Mouse (Mus musculus): ENCODE data around the gene Amotl1. TPM values are rescaled to one million over a fixed set of nuclear protein-coding genes. Genes with fewer than 3 reads are reported as not detected.
A peak's percentile ranks its signal among the peaks of the same experiment; 100 is the strongest.

Amotl1 gene
- polyA plus RNA-seq, 1 experiment from 2014 or later, result 16.1 TPM

DNA sequence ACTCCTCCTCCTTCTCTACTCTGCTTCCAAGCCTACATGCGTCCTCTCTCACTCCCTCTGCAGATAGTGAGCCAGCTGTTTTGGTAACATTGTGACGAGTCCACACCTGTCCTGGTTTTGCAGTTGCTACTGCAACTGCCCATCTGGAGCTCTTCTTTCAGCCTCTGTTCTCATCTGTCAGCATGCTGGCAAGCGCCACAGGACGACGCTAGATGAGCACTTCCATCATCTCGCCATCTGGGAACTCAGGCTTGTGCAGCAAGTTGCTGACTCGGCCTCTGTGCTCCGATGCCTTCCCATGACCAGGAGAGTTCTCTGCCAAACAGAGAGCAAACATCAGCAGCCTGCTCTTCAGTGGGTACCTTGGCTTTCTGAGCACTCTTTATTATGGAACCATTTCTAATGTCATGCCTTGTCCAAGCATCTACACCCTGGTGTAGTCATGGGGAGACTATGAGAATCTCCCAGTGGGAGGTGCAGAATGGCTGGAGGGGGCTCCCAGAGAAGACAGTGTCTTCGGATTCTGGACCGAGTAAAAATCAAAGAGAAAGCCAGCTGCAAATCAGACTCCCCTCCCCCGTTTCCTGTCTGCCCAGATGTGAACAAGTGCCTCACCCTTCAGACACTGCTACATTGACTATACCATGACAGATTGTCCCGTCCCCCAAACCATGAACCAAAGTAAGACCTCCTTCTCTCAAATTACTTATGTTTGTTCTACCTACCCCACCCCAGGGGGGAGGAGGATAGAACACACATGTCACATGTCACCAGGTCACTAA lies 97.1 kb downstream of the Amotl1 start:
- WGBS, result 56% methylated on average over 12 of the region's 12 CpGs
- Histone ChIP-seq H3K4me2 (no peak overlapping the region), H3K4me3 (no peak overlapping the region), H3K9me3 (replicated peaks) (no peaks in the 10 kb centered on the region), H3K27me3 (no peaks in the 10 kb centered on the region), H3K9ac (no peak overlapping the region), H3K36me3 (peaks cover 51% of the 10 kb centered on the region), H3K27ac (0 out of 2 replicates have a peak overlapping the region, but pooled peaks have one; percentile 9), H3K4me1 (replicated peaks) (peaks cover 6% of the 10 kb centered on the region; the same call in 1 of the 2 replicates)
- no peak; the same call in 1 of the 2 replicates for ATAC-seq (replicated peaks; ENCODE audit: insufficient number of reproducible peaks, insufficient read depth, low FRiP score, low read depth)

- peaks cover 45% of the 10 kb centered on the region for H3K36me3 ChIP-seq
These were observed 100.7 kb downstream of the Amotl1 start for GRCm38 (mm10) chr9:14544034-14544757.

DNA sequence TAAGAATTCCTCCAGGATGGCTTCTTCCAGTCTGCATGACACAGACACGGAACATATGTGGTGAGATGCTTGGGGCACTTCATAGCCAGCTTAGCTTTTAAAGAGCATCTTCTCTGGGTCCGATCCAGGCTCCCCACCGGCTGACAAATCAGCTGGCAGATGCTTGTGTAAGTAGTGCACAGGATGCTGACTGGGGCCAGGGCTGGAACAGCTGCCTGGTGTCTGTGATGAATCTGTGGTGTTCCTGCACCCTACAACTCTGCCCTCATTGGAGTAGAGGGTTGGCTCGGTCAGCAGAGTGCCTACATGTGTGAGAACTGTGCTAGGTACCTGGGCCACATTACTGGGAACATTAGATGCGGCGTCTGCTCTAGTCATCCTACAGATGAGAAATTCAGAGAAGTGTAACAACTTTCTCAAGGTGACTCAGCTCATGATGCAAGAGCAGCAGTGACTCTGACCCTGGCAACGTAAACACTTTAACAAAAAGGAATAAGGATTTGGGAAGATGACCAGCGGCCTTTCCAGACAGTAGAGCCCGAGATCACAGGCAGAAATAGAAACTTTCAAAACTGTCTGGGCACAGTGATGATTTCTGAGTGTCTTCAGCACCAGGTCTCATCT lies 109.9 kb downstream of the Amotl1 start:
- no peak for ATAC-seq (replicated peaks; ENCODE audit: insufficient number of reproducible peaks, insufficient read depth, low FRiP score, low read depth)
- peaks cover 3% of the 10 kb centered on the region; the same call in 1 of the 2 replicates for H3K36me3 ChIP-seq
- no peak overlapping the region for H3K4me3 ChIP-seq
- 76% methylated on average over 9 of the region's 9 CpGs for WGBS
- no peaks in the 10 kb centered on the region for H3K4me1 ChIP-seq (replicated peaks)
- no peaks in the 10 kb centered on the region for H3K27me3 ChIP-seq
- no peaks in the 10 kb centered on the region for H3K9me3 ChIP-seq (replicated peaks)
- no peak overlapping the region for H3K27ac ChIP-seq
- H3K9ac ChIP-seq, result no peak overlapping the region
- H3K4me2 ChIP-seq, result no peak overlapping the region

More at GRCm38 (mm10) chr9:14544034-14544757, 100.7 kb downstream of the Amotl1 start:
- Histone ChIP-seq H3K4me2 (no peak overlapping the region), H3K4me3 (no peak overlapping the region), H3K27ac (peak overlapping the region; percentile 35; the same call in 1 of the 2 replicates), H3K9ac (no peak overlapping the region), H3K27me3 (no peaks in the 10 kb centered on the region), H3K9me3 (replicated peaks) (no peaks in the 10 kb centered on the region), H3K4me1 (replicated peaks) (peaks cover 6% of the 10 kb centered on the region; the same call in 1 of the 2 replicates)
- WGBS, result 40% methylated on average over 9 of the region's 9 CpGs
- no peak for ATAC-seq (replicated peaks; ENCODE audit: insufficient number of reproducible peaks, insufficient read depth, low FRiP score, low read depth)

DNA sequence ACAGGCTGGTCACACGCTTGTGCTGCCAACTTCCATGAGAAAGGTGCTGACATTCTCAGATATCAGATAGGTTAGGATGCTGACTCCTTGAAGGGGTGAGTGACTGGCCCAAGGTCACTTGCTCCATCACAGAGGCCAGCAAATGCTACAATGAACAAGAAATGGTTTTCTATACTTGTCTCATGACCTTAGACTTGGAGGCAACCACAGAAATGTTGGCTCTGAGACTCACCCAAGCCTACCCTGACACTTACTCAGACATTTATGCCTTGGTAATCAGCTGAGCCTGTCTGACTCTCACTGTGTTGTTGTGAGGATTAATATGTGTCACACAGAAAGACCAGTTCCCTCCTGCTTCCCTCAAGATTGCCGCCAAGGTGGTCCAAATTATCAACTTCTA lies 111.2 kb downstream of the Amotl1 start:
- Histone ChIP-seq H3K4me2 (no peak overlapping the region), H3K9ac (no peak overlapping the region), H3K4me3 (no peak overlapping the region), H3K4me1 (replicated peaks) (no peaks in the 10 kb centered on the region), H3K36me3 (no peaks in the 10 kb centered on the region), H3K27me3 (no peaks in the 10 kb centered on the region), H3K27ac (no peak overlapping the region), H3K9me3 (replicated peaks) (no peaks in the 10 kb centered on the region)
- no peak for ATAC-seq (replicated peaks; ENCODE audit: insufficient number of reproducible peaks, insufficient read depth, low FRiP score, low read depth)
- 88% methylated on average over 2 of the region's 2 CpGs for WGBS

GRCm38 (mm10) chr9:14532283-14532682 lies 112.6 kb downstream of the Amotl1 start:
- no peak overlapping the region for H3K4me3 ChIP-seq
- H3K36me3 ChIP-seq, result no peaks in the 10 kb centered on the region
- H3K9ac ChIP-seq, result no peak overlapping the region
- H3K27ac ChIP-seq, result no peak overlapping the region
- H3K27me3 ChIP-seq, result no peaks in the 10 kb centered on the region
- ATAC-seq (replicated peaks; ENCODE audit: insufficient number of reproducible peaks, insufficient read depth, low FRiP score, low read depth), result no peak
- H3K4me2 ChIP-seq, result no peak overlapping the region
- no peaks in the 10 kb centered on the region for H3K9me3 ChIP-seq (replicated peaks)
- no peaks in the 10 kb centered on the region for H3K4me1 ChIP-seq (replicated peaks)
- 50% methylated on average over 3 of the region's 3 CpGs for WGBS

GRCm38 (mm10) chr9:14530004-14530403 lies 114.9 kb downstream of the Amotl1 start:
- no peak for ATAC-seq (replicated peaks; ENCODE audit: insufficient number of reproducible peaks, insufficient read depth, low FRiP score, low read depth)
- no peak overlapping the region for H3K9ac ChIP-seq
- H3K36me3 ChIP-seq, result no peaks in the 10 kb centered on the region
- no peaks in the 10 kb centered on the region for H3K4me1 ChIP-seq (replicated peaks)
- H3K4me2 ChIP-seq, result no peak overlapping the region
- WGBS, result 55% methylated on average over 5 of the region's 5 CpGs
- no peak overlapping the region for H3K4me3 ChIP-seq
- no peaks in the 10 kb centered on the region for H3K27me3 ChIP-seq
- H3K27ac ChIP-seq, result no peak overlapping the region
- H3K9me3 ChIP-seq (replicated peaks), result no peaks in the 10 kb centered on the region

- Histone ChIP-seq H3K9ac (no peak overlapping the region), H3K36me3 (no peaks in the 10 kb centered on the region), H3K4me3 (no peak overlapping the region), H3K27me3 (no peaks in the 10 kb centered on the region), H3K4me1 (replicated peaks) (peaks cover 19% of the 10 kb centered on the region), H3K27ac (0 out of 2 replicates have a peak overlapping the region, but pooled peaks have one; percentile 21), H3K9me3 (replicated peaks) (no peaks in the 10 kb centered on the region), H3K4me2 (no peak overlapping the region)
- 3% methylated on average over 4 of the region's 4 CpGs for WGBS
- peak; percentile 71 for ATAC-seq (replicated peaks; ENCODE audit: insufficient number of reproducible peaks, insufficient read depth, low FRiP score, low read depth)
These were observed 121.3 kb downstream of the Amotl1 start for GRCm38 (mm10) chr9:14523408-14524043.

DNA sequence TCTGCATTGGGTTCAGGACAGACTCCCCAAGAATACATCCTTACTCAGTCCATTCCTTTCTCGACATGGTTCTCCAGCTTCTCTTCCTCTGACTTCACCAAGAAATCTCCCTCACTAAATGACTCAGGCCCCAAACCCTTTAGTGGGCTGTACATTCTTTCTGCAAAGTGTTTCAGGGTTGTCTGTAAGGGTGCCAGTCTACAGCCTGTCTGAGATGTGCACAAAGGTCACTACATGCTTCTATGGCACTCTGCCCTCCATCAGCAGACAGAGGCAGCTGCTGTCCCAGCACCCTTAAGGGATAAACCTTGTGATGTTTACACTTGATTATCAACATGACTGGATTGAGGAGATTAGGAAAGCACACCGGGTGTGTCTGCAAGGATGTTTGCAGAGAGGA lies 123.2 kb downstream of the Amotl1 start:
- no peaks in the 10 kb centered on the region for H3K27me3 ChIP-seq
- H3K27ac ChIP-seq, result no peak overlapping the region
- WGBS, result 39% methylated on average over 2 of the region's 2 CpGs
- ATAC-seq (replicated peaks; ENCODE audit: insufficient number of reproducible peaks, insufficient read depth, low FRiP score, low read depth), result no peak
- no peaks in the 10 kb centered on the region for H3K9me3 ChIP-seq (replicated peaks)
- peaks cover 19% of the 10 kb centered on the region for H3K4me1 ChIP-seq (replicated peaks)
- H3K36me3 ChIP-seq, result no peaks in the 10 kb centered on the region
- no peak overlapping the region for H3K4me2 ChIP-seq
- H3K4me3 ChIP-seq, result no peak overlapping the region
- H3K9ac ChIP-seq, result no peak overlapping the region

DNA sequence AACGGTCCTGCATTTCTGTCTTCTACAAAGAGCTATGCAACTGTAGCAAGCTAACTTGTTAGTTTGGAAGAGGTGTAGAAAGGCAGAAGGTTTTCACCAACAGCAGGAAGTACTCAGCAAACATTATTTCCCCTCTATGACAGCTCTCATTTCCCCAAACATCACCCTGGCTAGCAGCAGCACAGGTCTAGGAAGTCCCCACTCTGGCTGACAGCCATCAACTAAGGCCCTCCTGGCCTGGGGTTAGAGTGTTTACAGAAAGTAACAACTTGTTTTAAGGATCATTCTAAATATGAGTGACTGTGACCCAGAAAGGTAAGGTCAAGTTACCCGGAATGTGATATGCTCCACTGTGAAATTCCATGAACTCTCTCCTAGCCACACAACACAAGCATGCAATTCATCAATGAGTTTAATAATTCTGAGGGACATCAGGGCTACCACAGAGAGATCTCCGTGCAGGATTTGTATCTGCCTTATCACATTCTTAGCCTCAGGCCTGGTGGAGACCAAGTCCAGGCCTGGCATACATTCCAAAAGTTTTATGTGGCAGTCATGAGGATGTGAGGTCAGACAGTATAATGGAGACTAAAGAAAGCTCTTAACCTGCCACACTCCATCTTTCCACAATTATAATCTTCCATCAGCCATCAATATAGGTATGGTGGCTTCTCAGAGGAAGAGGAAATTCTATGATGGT lies 123.7 kb downstream of the Amotl1 start:
- no peaks in the 10 kb centered on the region for H3K27me3 ChIP-seq
- 37% methylated on average over 3 of the region's 3 CpGs for WGBS
- H3K4me2 ChIP-seq, result no peak overlapping the region
- peaks cover 19% of the 10 kb centered on the region for H3K4me1 ChIP-seq (replicated peaks)
- ATAC-seq (replicated peaks; ENCODE audit: insufficient number of reproducible peaks, insufficient read depth, low FRiP score, low read depth), result no peak
- no peaks in the 10 kb centered on the region for H3K36me3 ChIP-seq
- H3K27ac ChIP-seq, result no peak overlapping the region
- H3K9ac ChIP-seq, result no peak overlapping the region
- H3K4me3 ChIP-seq, result no peak overlapping the region
- H3K9me3 ChIP-seq (replicated peaks), result no peaks in the 10 kb centered on the region

DNA sequence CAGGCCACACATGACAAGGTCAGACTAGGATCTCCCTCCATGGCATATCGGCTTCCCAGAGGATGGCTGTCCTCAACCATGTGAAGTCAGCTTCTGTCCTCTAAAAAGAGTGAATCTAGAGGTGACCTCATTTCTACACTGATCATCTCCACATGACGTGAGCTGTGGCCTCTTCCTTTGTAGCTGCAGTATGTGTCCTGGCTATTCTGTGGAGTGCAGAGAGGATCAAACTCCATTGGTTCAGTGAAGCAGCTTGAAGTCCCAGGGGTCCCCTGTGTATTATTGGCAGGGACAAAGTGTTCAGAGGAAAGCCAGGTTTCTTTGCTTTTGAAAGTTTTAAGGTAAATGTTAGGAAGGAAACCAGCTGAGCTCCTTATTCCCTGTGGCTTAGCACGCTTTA lies 126.8 kb downstream of the Amotl1 start:
- Histone ChIP-seq H3K4me1 (replicated peaks) (peaks cover 16% of the 10 kb centered on the region), H3K27ac (no peak overlapping the region), H3K36me3 (no peaks in the 10 kb centered on the region), H3K9ac (no peak overlapping the region), H3K4me2 (no peak overlapping the region), H3K9me3 (replicated peaks) (no peaks in the 10 kb centered on the region), H3K27me3 (no peaks in the 10 kb centered on the region), H3K4me3 (no peak overlapping the region)
- ATAC-seq (replicated peaks; ENCODE audit: insufficient number of reproducible peaks, insufficient read depth, low FRiP score, low read depth), result no peak
- 74% methylated on average over 3 of the region's 3 CpGs for WGBS

Data from heart, embryonic 15.5 days (tissue).